Mouse (Mus musculus) heart, embryonic 13.5 days (tissue): ENCODE measurements at regions not wholly inside any gene's neighbourhood (a gene's known extent, or its start where the extent isn't known, plus 50 kb on each side); places are given as distances from the start of the nearest gene placed in this dataset.

ENCODE experiments used
- ATAC-seq: fragments of 200-750 bp; cut with Nextera tagmentation; 2 replicates; pipeline ENCODE4 v1.8.0; 2017; ENCODE audit warnings: moderate TSS enrichment; ENCODE audit not compliant: insufficient number of reproducible peaks, low FRiP score, low TSS enrichment; ENCODE audit errors: extremely low read depth
- H3K27ac ChIP-seq: fragments of 300-500 bp; sonication (generic); replicated peaks from 2 replicates; pipeline ENCODE4 v1.5.1; 2015; ENCODE audit warnings: moderate library complexity, mild to moderate bottlenecking, inconsistent platforms
- H3K27me3 ChIP-seq: fragments of 300-500 bp; sonication (generic); replicated peaks from 2 replicates; pipeline ENCODE4 v1.6.1; 2015; ENCODE audit warnings: mild to moderate bottlenecking, inconsistent platforms
- H3K36me3 ChIP-seq: fragments of 300-500 bp; sonication (generic); 2 replicates; pipeline ENCODE4 v1.6.1; 2015; ENCODE audit warnings: mild to moderate bottlenecking, inconsistent platforms
- H3K4me1 ChIP-seq: fragments of 300-500 bp; sonication (generic); 2 replicates; pipeline ENCODE4 v1.6.1; 2015; ENCODE audit warnings: inconsistent platforms
- H3K4me2 ChIP-seq: fragments of 300-500 bp; sonication (generic); 2 replicates; pipeline ENCODE4 v1.6.1; 2015; ENCODE audit warnings: inconsistent platforms, mild to moderate bottlenecking, moderate library complexity
- H3K4me3 ChIP-seq: fragments of 300-500 bp; sonication (generic); 2 replicates; pipeline ENCODE4 v1.5.1; 2015; ENCODE audit warnings: moderate library complexity, mild to moderate bottlenecking, inconsistent platforms
- H3K9ac ChIP-seq: fragments of 300-500 bp; sonication (generic); 2 replicates; pipeline ENCODE4 v1.6.1; 2015; ENCODE audit warnings: inconsistent platforms, mild to moderate bottlenecking, moderate library complexity
- H3K9me3 ChIP-seq: fragments of 300-500 bp; sonication (generic); 2 replicates; pipeline ENCODE4 v1.6.1; 2016; ENCODE audit warnings: inconsistent platforms
- WGBS: fragments of 180-500 bp; shearing (Covaris S2); methylation state at CpG from one replicate; pipeline ENCODE4 v1.1.7; 2015; ENCODE audit warnings: mixed read lengths; 5-methylcytosine and 5-hydroxymethylcytosine counted together

DNA sequence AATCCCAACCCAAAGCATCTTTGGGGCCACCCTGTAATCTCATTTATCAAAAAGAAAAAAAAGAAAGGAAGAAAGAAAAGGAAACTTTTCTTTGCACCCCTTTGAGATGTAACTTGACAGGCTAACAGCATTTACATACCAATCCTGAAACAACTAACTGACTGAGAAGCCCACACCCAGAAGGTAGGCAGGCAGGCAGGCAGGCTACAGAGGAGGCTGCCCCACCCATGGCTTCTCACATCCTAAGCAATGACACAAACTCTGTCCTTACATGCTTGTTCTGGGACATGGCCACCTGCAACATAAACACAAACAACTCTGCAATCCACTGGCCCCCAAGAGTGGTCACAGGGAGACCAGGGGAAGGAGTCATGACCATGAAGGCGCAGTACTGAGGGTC lies 97.5 kb upstream of the Nkx1-1 start:
- Histone ChIP-seq H3K4me3 (no peak overlapping the region), H3K4me1 (peaks cover 31% of the 10 kb centered on the region), H3K9me3 (no peaks in the 10 kb centered on the region), H3K9ac (no peak overlapping the region), H3K4me2 (no peak overlapping the region), H3K27me3 (peaks cover 84% of the 10 kb centered on the region), H3K27ac (no peak overlapping the region), H3K36me3 (no peaks in the 10 kb centered on the region)
- ATAC-seq, result no peak
- WGBS, result 87% methylated on average over 1 of the region's 1 CpGs

DNA sequence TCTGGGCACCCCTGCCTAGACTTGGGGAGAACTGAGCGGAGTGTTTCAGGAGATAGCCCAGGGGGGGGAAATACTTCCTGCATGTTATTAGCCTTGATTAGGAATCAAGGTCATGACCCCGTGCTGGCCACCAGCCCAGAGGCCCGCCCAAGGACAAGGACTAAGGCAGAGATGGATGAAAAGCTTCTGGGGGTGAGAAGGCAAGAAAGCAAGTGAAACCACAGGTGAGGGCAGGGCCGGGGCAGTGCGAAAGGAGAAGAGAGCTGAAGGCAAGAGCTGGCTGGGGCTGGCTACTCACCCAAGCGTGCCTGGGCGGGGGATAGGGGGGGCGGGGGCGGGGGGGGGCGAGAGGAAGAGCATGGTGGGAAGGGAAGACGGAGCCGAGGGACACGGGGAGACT lies 96.0 kb upstream of the Nkx1-1 start:
- peaks cover 23% of the 10 kb centered on the region for H3K4me1 ChIP-seq
- H3K4me3 ChIP-seq, result peak overlapping the region; percentile 11; the same call in 1 of the 2 replicates
- H3K27ac ChIP-seq, result no peak overlapping the region
- no peaks in the 10 kb centered on the region for H3K36me3 ChIP-seq
- no peaks in the 10 kb centered on the region for H3K9me3 ChIP-seq
- H3K27me3 ChIP-seq, result peaks cover 70% of the 10 kb centered on the region
- peak overlapping the region; percentile 5; the same call in 1 of the 2 replicates for H3K9ac ChIP-seq
- no peak for ATAC-seq
- peak overlapping the region; percentile 43 for H3K4me2 ChIP-seq
- WGBS, result 17% methylated on average over 13 of the region's 13 CpGs

DNA sequence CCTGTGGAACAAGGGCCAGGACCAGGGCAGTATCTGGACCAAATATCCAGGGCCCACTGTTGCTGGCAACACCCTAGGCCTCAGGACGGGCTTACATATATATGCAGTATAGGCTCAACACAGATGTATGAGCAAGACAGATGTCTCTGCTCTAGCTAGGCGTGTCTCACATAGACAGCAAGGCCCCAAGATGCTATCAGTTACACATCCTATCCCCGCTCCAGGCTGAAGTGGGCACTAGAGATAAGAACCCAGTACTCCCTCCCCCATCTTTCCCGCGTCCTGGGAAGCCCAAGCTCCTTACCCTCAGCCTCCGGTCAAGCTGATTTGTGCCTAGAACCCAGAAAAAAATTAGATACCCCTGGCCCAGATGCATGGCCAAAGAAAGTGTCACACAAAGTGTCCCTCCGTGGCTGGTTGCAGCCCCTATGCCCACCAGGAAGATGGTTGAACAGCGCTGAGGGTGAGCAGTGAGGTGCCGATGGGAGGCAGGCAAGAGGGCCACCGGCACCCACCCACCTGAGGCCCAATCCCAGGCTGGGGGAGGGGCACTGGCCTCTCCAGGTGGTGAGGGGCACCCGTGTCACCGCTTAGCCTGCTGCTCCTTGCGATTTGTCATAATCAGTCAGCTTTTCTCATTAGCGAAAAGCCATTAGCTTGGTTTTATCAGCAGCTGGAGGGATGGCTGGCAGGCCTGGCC lies 95.3 kb upstream of the Nkx1-1 start:
- no peak overlapping the region for H3K4me3 ChIP-seq
- H3K36me3 ChIP-seq, result no peaks in the 10 kb centered on the region
- peaks cover 17% of the 10 kb centered on the region for H3K4me1 ChIP-seq
- H3K4me2 ChIP-seq, result peak overlapping the region; percentile 43
- H3K27me3 ChIP-seq, result peaks cover 64% of the 10 kb centered on the region
- no peaks in the 10 kb centered on the region for H3K9me3 ChIP-seq
- no peak overlapping the region for H3K27ac ChIP-seq
- 21% methylated on average over 14 of the region's 14 CpGs for WGBS
- no peak for ATAC-seq
- H3K9ac ChIP-seq, result no peak overlapping the region

DNA sequence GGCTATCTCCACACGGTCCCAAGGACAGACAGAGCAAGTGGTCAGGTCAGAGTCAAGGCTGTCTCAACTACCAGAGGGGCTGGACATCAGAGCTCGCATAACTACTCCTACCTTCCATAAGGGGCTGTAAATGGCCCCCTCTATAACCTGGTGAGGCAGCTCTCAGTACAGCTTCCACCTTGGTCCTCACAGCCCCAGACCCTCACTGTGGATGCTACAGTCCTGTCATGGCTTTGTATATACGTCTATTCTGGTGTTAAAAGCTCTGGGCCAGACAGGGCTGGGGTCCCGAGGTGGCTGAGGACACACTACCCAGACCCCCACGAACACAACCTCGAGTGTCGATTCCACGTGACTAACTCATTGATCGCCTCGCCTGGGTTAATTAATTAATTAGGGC lies 94.0 kb upstream of the Nkx1-1 start:
- Histone ChIP-seq H3K4me2 (no peak overlapping the region), H3K27ac (no peak overlapping the region), H3K27me3 (peaks cover 50% of the 10 kb centered on the region), H3K9ac (no peak overlapping the region), H3K36me3 (no peaks in the 10 kb centered on the region), H3K4me1 (peaks cover 16% of the 10 kb centered on the region), H3K9me3 (no peaks in the 10 kb centered on the region), H3K4me3 (no peak overlapping the region)
- ATAC-seq, result no peak
- WGBS, result 76% methylated on average over 10 of the region's 10 CpGs

DNA sequence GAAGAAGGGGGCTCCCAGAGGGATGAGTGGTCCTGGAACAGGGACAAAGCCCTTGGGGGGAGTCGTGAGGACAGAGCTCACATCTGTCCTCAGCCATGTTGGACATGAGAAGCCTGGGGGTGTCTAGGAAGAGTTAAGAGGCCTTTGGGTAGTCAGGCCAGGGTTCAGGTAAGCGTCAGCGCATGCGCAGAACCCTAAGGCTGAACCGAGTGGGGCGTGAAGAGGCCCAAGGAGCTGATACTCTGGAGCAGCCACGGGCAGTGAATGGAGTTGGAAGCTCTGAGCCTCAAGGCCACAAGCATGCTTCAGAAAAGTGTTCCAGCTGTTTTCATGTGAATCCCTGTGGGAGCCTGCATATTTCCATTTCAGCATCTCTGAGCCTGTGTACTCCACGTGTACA lies 93.5 kb upstream of the Nkx1-1 start:
- no peaks in the 10 kb centered on the region for H3K9me3 ChIP-seq
- H3K27ac ChIP-seq, result no peak overlapping the region
- peaks cover 16% of the 10 kb centered on the region for H3K4me1 ChIP-seq
- no peak overlapping the region for H3K9ac ChIP-seq
- WGBS, result 84% methylated on average over 8 of the region's 8 CpGs
- peaks cover 46% of the 10 kb centered on the region for H3K27me3 ChIP-seq
- no peak overlapping the region for H3K4me2 ChIP-seq
- no peak overlapping the region for H3K4me3 ChIP-seq
- no peak for ATAC-seq
- no peaks in the 10 kb centered on the region for H3K36me3 ChIP-seq

DNA sequence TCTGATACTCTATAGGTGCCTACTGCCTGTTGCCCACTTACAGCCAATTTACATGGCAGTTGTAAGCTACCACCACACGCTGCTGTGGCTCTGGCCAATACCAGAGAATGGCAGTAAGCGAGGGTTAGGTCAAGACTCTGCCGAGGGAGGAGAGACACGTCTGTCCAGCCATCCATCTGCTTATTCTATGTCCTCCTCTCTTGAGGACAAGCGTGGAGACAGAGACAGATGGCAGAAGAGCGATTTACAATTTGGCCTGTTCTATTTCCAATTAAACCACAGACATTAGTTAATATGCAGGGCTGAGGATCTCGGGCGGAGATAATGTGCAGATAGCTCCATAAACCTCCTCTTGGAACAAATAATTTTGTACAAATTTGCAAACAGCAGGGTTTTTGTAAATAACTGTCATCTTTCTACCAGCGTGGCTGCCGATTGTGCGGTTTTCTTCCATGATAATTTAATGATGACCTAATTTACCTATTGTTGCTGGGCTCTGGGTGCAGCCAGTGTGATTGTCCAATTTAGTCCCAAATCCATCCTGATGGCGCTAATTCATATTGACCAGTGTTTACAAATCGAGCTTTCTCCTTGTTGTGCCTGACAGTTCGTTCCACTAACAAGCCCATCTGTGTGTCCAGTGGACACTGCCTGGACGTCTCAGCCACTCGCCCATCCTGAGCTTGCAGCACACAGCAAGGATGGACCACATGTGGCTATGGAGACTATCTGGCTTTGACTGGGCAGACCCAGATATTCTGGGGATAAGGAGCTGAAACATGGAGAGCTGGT lies 88.4 kb upstream of the Nkx1-1 start:
- peaks cover 15% of the 10 kb centered on the region for H3K27me3 ChIP-seq
- no peak overlapping the region for H3K4me3 ChIP-seq
- no peaks in the 10 kb centered on the region for H3K4me1 ChIP-seq
- WGBS, result 84% methylated on average over 16 of the region's 16 CpGs
- no peak for ATAC-seq
- no peaks in the 10 kb centered on the region for H3K36me3 ChIP-seq
- H3K9me3 ChIP-seq, result no peaks in the 10 kb centered on the region
- no peak overlapping the region for H3K9ac ChIP-seq
- no peak overlapping the region for H3K27ac ChIP-seq
- H3K4me2 ChIP-seq, result no peak overlapping the region

DNA sequence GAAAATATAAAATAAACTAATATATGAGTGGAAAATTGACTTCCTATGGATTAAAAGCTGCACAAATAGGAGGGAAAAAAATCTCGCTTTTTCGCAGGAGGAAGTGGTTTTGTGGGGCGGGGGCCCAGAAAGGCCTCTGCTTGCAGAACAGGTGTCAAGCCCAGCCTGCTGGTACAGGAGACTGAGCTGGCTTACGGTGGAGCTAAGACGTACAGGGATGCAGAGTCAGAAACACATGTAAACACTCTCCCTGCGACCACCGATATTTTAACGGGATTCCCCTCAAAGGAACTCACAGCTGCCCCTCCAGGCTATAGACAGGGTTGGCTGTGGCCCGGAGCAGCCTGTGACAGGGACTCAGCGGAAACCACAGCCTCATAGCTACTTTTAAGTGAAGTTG lies 87.1 kb upstream of the Nkx1-1 start:
- 71% methylated on average over 10 of the region's 10 CpGs for WGBS
- no peak for ATAC-seq
- H3K27ac ChIP-seq, result no peak overlapping the region

DNA sequence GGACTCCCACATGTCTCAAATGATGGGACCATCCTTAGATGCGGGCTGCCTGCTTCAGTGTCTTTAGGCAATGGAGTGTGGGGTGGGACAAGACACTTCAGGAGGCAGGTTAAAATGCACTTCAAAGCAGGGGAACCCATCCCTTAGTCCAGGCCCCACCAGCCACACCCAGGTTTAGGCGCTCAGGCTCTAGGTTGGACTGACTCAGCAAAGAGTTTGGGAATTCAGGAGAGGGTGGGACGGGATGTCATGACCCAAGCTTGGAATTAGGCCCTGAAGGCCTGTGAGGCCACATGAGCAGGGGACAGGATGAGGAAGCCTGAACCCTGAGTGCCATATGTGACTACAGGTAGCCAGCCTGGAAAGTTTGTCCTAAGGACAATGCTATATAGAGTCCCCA lies 85.6 kb upstream of the Nkx1-1 start:
- Histone ChIP-seq H3K4me3 (no peak overlapping the region), H3K36me3 (no peaks in the 10 kb centered on the region), H3K4me1 (no peaks in the 10 kb centered on the region), H3K4me2 (no peak overlapping the region), H3K27me3 (peaks cover 6% of the 10 kb centered on the region; the same call in 1 of the 2 replicates), H3K9ac (no peak overlapping the region), H3K27ac (no peak overlapping the region), H3K9me3 (no peaks in the 10 kb centered on the region)
- WGBS, result 82% methylated on average over 3 of the region's 3 CpGs
- no peak for ATAC-seq

More for the DNA sequence above, 87.1 kb upstream of the Nkx1-1 start:
- Histone ChIP-seq H3K36me3 (no peaks in the 10 kb centered on the region), H3K9me3 (no peaks in the 10 kb centered on the region), H3K4me3 (no peak overlapping the region), H3K4me1 (no peaks in the 10 kb centered on the region), H3K9ac (no peak overlapping the region), H3K27me3 (peaks cover 6% of the 10 kb centered on the region; the same call in 1 of the 2 replicates), H3K4me2 (no peak overlapping the region)

DNA sequence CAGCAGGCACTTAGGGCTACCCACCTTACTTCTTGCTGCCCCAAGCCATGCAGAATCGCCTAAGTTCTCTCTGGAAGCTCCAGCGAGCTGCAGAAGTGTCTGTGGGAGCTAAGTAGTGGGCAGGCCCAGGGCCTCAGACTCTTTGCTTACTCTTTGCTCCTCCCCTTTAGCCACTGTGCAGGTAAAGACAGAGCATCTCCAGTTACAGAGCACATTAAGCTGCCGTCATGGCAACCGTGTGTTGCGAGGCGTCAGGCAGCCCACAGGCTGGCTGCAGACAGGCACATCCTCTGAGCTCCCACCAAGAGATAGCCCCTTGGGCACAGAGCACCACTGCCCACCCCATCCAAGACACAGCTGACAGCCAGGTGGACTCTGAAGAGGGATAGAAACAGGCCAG lies 85.1 kb upstream of the Nkx1-1 start:
- no peaks in the 10 kb centered on the region for H3K4me1 ChIP-seq
- H3K27ac ChIP-seq, result no peak overlapping the region
- H3K27me3 ChIP-seq, result peaks cover 6% of the 10 kb centered on the region; the same call in 1 of the 2 replicates
- H3K9me3 ChIP-seq, result no peaks in the 10 kb centered on the region
- no peak overlapping the region for H3K9ac ChIP-seq
- no peak overlapping the region for H3K4me2 ChIP-seq
- H3K4me3 ChIP-seq, result no peak overlapping the region
- H3K36me3 ChIP-seq, result no peaks in the 10 kb centered on the region
- no peak for ATAC-seq
- 49% methylated on average over 6 of the region's 6 CpGs for WGBS

DNA sequence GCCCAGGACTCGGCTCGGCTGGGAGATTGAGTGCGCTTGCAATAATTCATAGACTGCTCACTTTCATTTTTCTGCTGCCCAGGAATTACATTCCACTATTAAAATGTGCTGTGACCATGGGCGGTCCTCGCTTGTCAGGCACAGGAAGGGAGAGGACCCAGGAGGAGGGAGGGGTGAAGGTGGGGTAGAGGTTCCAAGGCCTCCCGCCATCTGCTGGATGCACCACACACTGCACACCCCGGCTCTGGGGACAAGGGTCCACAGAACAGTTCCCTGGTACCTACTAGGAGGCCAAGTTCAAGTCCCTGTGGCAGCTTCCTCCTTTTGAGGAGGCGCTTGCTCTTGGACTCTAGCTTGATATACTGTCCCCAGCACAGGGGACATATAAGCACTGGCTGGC lies 83.8 kb upstream of the Nkx1-1 start:
- H3K9ac ChIP-seq, result no peak overlapping the region
- WGBS, result 57% methylated on average over 8 of the region's 8 CpGs
- H3K4me3 ChIP-seq, result no peak overlapping the region
- H3K27me3 ChIP-seq, result peaks cover 15% of the 10 kb centered on the region; the same call in 1 of the 2 replicates
- H3K36me3 ChIP-seq, result no peaks in the 10 kb centered on the region
- ATAC-seq, result no peak
- no peak overlapping the region for H3K27ac ChIP-seq
- no peaks in the 10 kb centered on the region; the same call in 1 of the 2 replicates for H3K4me1 ChIP-seq
- H3K4me2 ChIP-seq, result no peak overlapping the region
- no peaks in the 10 kb centered on the region for H3K9me3 ChIP-seq

DNA sequence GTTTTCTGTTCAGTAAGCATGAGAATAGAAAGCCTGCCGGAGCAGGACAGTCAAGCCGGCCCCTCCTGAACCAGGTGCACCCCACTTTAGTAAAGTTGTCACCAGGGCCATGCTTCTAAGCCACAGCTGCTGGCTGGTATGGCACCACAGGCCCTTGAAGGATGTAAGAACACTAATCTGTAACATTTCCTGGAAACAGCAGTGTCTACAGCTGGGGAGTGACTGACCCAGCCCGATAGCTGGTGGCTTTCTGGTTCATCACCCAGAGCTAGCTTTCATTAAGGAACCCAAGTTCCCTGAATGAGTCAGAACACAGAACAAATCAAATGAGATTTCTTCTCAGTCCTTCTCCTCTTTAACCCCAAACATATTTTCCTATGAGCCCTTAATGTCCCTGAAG lies 82.4 kb upstream of the Nkx1-1 start:
- H3K27me3 ChIP-seq, result peaks cover 28% of the 10 kb centered on the region
- WGBS, result 73% methylated on average over 3 of the region's 3 CpGs
- no peak overlapping the region for H3K27ac ChIP-seq
- H3K9ac ChIP-seq, result no peak overlapping the region
- no peak for ATAC-seq
- no peak overlapping the region for H3K4me2 ChIP-seq
- H3K4me3 ChIP-seq, result no peak overlapping the region
- H3K36me3 ChIP-seq, result no peaks in the 10 kb centered on the region
- H3K9me3 ChIP-seq, result no peaks in the 10 kb centered on the region
- peaks cover 4% of the 10 kb centered on the region; the same call in 1 of the 2 replicates for H3K4me1 ChIP-seq
